Mouse (Mus musculus): ENCODE measurements around the gene Gid4. TPM values are rescaled to one million over a fixed set of nuclear protein-coding genes. Genes with fewer than 3 reads are reported as not detected.
A peak's percentile ranks its signal among the peaks of the same experiment; 100 is the strongest.

The Gid4 gene
- 10 to 100 TPM; 49.4 TPM for total RNA-seq (2021)
- long read RNA-seq, experiment 1, full-length matches to known transcripts = 61 of 83 reads
- long read RNA-seq, experiment 1, partial matches to known transcripts = 16 of 83 reads
- long read RNA-seq, experiment 1, other reads (novel, unspliced or antisense) = 6 of 83 reads
- long read RNA-seq, experiment 2, full-length matches to known transcripts = 40 of 62 reads
- long read RNA-seq, experiment 2, partial matches to known transcripts = 1 of 62 reads
- long read RNA-seq, experiment 2, other reads (novel, unspliced or antisense) = 21 of 62 reads

DNA sequence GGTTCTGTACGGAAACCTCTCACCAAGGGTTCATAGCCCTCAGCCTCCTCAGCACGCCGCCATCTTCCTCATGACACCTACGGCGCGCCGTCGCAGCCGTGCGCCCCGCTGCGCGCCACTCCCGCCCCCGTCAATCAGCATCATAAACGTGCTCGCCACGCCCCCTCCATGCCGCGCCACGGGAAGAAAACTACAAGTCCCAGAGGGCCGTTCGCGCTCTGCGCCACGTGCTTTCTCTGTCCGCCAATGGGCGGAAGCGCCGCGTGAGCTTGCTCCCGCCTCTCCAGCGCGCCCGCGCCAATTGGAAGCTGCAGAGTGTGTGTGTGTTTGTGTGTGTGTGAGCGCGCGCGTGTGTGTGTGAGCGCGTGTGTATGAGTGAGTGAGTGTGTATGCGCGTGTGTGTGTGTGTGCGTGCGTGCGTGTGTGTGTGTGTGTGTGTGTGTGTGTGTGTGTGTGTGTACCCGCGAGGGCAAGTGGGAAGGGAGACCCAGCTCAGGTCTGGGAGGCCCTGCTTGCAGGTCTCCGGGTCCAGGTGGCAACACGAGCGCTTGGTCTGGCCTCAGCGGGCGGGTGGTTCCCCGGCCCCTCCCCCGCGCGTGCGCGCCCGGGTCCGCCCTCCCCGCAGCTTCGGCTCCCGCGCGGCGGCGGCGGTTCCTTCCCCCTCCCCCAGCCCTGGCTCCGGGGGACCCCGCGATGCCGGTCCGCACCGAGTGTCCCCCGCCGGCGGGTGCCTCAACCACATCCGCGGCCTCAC, at the start of gene Gid4:
Gid4 (plus strand) TSS at position 183 of the 754 bp plus-strand sequence.
- DNase-seq (ENCODE audit: low spot score in 2 of 2) = peak; percentile 98 to 99

DNA sequence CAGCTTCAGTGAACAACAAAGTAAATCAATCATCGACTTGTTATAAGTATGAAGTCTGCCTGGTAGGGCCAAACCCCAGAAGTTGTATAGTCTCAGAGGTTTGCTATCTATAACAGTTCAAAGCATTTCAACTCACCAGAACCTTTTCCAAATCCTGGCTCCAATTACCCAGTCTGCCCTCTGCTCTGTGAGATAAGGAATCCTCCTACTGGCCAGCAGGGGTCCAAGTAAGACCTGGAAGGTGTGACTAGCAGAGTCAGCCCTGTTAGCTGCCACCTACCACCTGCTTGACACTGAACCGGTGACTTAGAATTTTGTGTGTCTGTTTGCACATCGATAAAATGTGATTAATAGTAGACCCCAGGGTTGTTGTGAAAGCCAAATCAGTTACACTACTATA, 49.7 kb upstream of the Gid4 start:
- no peak for DNase-seq (ENCODE audit: low spot score in 2 of 2)

DNA sequence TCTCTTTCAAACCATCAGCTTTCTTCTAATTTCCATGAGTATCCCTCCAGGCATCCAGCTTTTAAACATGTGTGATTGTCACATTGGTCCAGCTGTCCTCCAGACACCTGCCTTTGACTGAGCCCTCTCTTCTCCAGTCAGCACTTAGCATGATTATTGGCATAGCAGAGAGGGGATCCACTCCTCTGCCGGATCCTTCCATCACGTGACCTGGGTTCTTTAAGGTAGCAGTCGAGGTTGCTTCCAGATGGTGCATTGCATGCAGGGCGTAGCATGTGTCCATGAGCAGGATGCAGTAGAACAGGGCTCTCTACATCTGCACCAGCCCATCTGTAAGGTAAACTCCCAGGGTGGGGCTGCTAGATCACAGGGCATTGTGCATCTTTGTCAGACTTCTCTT, 48.0 kb upstream of the Gid4 start:
- DNase-seq (ENCODE audit: low spot score in 2 of 2) = no peak

DNA sequence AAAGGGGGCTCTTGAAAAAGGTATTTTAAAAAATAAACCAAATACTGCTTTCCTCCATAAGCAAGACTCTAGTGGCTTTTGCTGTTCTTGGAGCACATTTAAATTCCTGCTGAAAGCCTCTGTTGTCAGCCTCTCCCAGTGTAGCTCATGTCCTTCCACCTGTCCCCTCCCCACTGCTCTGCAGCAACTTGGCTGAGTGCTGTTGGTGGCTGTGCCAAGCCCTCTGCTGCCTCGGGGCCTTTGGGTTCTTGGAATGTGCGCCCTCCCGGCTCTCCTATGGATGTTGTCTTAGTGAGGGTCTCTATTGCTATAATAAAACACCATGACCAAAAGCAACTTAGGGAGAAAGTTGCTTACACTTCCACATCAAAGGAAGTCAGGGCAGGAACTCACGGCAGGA, 47.5 kb upstream of the Gid4 start:
- no peak for DNase-seq (ENCODE audit: low spot score in 2 of 2)

DNA sequence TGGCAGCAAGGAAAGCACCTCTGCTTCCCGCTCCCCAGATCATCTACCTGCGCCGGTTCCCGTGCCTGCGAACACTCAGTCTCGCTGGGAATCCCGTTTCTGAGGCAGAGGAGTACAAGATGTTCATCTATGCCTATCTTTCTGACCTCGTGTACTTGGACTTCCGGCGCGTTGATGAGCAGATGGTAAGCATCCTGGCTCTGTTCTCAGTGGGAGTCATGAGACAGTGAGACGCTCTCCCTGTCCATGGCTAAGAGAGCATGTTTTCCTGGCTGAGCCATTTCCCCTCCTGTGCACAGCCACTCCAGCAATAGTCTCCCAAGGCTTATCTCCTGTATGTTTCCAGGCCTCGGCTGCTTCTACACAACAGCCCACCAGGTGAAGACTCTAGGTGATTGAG, 46.5 kb upstream of the Gid4 start:
- DNase-seq (ENCODE audit: low spot score in 2 of 2) = no peak

DNA sequence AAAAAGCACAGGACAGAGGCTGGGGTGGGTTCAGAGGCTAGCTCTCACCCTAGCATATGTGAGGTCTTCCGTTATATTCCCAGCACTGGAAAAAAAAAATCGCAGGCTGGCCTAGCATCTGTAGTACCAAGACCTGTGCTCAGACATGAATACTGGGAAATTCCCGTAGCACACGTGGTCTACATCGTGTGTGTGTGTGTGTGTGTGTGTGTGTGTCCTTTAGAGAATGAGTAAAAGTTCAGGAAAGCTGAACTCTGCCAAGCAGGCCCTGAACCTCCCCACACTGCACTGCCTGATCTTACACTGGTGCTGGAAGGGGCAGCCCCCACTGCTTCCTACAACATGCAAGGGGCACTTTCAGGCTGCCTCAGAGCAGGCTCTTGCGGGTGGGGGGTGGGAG, 42.5 kb upstream of the Gid4 start:
- DNase-seq (ENCODE audit: low spot score in 2 of 2) = no peak

DNA sequence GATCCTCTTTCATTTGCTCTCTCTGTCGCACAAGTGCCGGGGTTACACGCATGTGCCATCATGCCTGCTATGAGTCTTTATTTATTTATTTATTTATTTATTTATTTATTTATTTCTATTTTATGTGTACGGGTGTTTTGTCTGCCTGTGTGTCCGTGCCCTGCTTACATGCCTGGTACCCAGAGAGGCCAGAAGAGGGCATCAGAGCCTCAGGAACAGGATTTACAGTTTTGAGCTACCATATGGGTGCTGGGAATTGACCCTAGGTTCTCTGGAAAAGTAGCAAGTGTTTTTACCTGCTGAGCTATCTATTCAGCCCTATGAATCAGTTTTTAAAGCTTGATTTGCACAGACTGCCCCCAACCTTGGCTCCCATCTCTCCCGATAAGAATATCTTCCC, 33.4 kb upstream of the Gid4 start:
- no peak for DNase-seq (ENCODE audit: low spot score in 2 of 2)

DNA sequence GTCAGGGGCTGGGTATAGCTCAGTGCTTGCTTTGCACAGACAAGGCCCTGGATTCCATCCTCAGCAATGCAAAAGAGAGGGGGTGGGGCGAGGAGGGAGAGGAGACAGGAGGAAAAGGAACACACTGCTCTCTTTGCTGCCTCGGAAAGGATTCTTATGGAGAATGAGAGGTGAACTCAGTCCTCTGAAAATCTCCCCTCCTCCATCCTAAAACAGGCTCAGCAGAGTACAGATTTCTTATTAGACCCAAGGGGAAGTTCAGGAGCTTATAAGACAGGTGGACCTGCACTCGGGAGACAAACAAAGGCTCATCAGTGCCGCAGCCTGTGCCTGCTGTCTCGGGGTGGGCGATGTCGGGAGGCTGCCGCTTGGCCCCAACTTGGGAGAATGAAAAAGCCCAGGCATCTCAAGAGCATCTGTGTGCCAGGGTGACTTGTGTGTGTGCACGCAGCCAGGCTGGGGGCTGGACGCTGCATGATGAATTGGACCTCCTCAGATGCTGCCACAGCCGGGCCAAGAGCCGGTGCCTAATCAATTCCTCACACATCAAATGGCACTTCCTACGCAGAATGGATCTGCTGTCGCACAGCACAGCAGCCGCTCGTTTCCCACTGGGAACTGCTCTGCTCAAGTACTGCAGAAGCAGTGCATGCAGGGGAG, 32.1 kb upstream of the Gid4 start:
- peak; percentile 52 to 78 for DNase-seq (ENCODE audit: low spot score in 2 of 2)

DNA sequence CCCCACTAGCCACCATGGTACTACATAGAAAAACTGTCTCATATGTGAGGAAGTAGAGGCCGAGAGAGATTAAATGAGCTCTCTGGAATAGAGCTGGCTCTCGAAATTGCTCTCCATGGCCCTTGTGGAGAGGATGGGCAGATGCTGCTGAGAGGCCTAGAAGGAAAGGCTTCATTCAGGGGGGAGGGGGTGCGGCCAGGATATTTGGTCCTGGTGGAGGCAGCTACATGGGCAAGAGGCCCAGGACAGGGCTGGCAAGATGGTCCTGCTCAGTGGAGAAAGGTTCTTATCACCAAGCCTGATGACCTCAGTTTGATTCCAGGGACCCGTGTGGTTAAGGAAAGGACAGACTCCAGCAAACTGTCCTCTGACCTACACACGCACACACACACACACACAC, 31.0 kb upstream of the Gid4 start:
- DNase-seq (ENCODE audit: low spot score in 2 of 2) = no peak

DNA sequence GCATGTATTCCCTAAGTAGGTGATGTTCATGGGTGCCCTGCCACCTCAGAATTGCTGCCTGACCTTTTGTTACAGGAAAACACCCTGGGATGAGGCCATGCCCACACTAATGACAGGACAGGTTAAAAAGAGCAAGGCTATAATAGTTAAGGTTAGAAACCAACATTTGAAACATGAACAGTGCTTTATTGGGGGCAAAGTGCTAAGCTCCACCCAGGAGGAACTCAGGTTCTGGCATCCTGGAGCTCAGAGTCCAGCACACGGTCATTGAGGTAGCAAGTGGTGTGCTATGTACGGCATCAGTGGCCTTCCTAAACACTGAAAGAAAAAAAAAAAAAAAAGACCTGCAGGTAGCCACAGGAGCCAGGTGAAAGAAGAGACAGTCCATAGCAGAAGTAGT, 29.0 kb upstream of the Gid4 start:
- DNase-seq (ENCODE audit: low spot score in 2 of 2) = no peak

DNA sequence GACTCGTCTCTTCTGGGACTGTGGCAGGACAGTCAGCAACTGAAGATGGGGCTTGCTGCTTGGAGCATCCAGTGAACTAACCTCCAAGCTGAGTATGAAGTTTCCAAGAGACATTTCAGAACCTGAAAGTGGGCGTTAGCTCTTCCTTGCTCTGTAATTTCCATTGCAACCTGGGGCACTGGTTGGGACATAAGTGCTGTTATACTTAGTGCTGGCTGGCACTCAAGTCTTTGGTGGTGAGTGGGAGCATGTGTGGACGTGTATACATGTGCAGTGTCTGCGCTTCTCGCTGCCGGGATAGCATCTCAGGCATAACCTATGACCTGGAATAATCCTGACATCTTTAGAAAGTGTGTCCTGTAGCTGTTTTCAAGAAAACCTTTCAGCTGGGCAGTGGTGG, 25.6 kb upstream of the Gid4 start:
- peak in 1 of 2 experiments; percentile 18 for DNase-seq (ENCODE audit: low spot score in 2 of 2)

DNA sequence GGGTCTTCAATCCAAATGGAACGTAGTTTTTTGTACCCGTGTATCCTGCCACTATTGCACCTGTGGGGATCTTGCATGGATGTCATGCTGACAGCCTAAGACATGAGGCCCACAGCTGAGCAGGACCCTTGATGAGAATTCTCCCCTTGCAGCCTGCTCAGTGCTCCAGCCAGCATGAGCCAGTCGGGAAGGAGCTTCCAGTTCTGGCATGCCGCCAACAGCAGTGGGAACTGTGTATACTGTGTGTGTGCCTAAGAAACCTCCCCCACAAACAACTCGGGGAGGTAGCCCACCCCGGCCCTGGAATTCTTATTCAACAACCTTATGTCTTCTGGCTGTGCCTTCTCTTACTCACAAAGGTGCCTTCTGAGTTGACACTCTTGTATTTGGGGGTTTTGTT, 20.4 kb upstream of the Gid4 start:
- peak in 1 of 2 experiments; percentile 22 for DNase-seq (ENCODE audit: low spot score in 2 of 2)

DNA sequence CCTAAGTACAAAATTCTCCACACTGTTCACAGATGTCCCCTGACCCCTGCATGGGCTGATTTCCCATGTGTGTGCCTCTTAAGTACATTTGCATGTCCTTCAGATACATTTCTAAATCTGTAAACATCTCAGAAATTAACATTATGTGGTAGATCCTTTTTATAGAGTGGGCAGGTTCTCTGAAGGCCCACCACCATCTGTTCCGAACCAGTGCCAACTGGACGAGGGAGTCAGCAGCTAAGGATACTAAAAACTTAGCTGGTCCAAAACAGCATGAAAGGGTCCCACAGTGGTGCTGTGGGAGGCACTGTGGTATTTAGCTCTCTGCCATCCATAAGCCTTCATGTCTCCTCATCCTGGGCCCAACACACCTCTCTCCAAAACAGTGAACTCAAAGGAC, 19.8 kb upstream of the Gid4 start:
- DNase-seq (ENCODE audit: low spot score in 2 of 2) = peak; percentile 69 to 79

DNA sequence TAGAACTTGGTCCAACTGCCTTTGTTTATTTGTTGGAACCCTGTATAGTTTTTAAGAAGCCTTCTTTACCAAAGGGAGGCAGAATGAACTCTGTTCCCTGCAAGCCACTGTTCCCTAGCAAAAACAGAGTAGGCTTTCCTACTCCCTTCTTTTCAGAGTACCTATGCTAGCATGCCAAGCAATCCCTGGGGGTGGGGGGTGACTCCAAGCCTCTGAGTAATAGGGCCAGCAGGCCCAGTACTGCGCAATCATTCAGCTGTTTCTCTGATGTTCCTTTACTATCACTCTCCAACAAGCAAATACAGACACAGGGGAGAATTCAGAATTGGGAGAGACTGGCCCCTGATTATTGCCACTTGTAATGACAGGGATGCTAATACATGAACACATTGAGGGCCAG, 10.3 kb upstream of the Gid4 start:
- no peak for DNase-seq (ENCODE audit: low spot score in 2 of 2)

DNA sequence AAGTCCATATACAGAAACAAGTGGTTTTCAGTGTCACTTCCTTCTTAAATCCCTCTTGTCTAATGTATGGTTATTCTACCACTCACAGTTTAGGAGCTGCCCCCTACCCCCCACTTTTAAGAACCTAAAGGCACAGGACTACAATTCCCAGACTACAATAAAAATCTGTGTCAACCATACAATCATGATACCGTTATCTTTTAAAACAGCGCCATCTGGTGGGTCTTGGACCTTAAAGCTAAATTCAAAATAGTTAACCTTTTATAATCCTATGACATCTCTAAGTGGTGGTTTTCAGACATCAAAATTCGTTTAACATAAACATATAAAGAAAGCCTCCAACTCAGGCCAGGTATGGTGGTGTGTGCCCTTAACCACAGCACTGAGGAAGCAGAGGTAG, 4.8 kb upstream of the Gid4 start:
- DNase-seq (ENCODE audit: low spot score in 2 of 2) = peak; percentile 43 to 79

DNA sequence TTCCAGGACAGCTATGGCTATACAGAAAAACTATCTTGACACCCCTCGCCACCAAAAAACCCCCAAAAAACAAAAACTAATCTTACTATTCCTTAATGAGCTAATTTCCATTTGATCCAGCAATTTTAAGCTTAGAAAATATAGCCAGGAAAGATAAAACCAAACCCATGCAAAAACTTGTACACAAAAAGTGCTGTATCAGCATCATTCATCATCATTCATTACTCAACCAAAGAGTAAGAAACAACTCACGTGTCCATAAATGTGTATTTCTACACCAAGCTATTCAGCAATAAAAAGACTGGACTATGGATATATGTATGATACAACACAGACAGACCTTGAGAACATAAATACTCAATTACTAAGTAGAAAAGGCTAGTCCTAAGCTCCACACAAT, 4.0 kb upstream of the Gid4 start:
- no peak for DNase-seq (ENCODE audit: low spot score in 2 of 2)

DNA sequence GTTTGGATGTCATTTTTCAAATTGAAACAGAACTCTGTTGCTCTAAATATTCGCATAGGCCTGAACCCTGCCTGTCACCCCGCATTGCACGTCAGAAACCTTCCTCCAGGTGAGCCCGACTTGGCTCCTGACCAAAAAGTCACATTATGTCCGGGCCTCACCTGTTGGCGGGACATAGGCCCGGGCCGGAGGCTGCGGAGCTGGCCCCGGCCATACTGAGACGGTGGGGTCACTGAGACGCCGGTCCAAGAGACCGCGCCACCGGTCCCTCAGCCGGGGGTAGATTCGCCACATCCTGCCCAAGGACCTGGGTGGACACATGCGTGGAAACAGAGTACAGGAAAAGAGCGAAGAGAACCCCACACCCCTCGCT, 369 bp upstream of the Gid4 start:
- DNase-seq (ENCODE audit: low spot score in 2 of 2) = no peak

DNA sequence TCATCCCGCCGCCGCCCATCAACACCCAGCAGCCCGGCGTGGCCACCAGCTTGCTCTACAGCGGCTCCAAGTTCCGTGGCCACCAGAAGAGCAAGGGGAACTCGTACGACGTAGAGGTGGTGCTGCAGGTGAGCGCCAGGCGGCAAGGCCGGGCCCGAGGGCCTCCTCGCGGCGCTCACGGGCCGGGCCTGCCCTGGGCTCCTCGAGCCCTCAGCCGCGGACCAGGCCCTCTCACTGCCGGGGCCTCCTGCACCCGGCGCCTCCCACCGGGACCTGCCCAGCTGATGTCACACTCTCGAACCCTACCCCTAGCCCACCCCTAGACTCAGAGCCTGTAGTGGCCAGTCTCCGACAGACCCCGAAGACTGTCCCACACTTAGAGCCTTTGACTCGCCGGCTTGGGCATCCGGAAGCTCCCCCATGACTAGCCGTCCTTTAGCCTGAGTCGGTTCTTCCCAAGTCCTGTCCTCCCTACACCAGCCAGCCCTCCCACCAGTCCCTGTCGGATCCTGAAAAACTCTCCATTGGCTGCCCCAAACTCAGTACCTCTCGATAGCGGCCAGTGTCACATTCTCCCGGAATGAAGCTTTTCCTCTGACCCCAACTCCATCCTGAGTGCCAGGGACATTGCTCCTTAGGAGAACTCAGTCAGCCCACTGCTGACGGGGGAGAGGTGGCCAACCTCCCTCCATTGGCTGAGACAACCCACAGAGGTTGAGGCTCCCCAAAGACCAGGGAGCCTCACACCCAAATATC, 950 bp downstream of the Gid4 start, which contains the start of gene Atpaf2:
Atpaf2 (minus strand) TSS at position 741 of the 756 bp plus-strand sequence.
- no peak for DNase-seq (ENCODE audit: low spot score in 2 of 2)

DNA sequence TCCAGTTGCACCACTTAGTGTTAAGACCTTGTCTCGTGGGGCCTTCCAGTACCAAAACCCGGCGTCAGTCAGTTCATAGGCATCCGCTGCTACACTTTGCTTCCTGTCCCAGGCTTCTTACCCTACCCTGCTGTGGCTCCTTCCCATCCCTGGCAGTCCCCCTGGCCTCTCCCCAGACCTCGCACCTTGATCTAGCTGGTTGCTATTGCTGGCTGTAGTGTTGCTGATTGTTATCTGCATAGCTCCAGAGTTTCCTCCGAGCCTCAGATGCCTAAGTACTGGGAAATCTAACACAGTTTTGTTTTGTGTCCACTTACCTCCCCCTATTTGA, 1.5 kb downstream of the Gid4 start:
- no peak for DNase-seq (ENCODE audit: low spot score in 2 of 2)

DNA sequence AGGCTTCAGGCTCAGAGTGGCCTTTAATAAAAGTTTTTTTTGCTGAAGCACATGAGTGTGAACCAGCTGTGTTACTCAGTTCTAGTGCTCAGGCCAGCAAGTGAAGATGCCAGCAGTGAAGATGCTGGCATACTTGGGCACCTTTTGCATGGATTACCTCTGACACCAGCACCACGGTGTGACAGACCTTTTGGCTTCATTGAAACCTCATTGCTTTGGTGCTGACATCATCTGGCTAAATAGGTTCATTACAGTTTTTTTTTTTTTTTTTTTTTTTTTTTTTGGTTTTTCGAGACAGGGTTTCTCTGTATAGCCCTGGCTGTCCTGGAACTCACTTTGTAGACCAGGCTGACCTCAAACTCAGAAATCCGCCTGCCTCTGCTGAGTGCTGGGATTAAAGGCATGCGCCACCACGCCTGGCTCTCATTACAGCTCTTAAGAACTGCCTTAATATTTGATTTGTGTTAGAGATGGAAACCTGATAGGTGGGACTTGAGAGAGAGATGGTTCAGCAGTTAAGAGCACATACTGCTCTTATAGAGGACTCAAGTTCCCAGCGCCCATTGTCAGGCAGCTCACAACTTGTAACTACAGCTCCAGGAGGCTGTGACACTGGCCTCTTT, 5.2 kb downstream of the Gid4 start:
- no peak for DNase-seq (ENCODE audit: low spot score in 2 of 2)

DNA sequence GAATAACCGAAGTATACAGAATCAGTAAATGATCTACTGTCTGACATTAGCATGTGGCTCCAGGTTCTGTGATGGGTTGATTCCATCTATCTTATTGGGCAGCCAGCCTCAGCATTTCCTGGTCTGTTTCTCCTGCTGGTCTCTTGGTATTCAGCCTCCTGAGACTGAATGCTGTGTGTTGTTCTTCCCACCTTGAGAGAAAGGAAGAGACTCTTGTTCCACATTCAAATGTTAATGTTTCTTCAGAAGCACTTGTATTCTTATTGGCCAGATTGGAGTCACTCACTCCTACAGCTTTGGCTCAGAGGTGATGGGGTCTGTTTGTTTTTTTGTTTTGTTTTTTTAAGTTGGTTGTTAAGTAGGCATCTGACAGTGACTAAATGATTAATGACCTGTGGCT, 6.1 kb downstream of the Gid4 start:
- DNase-seq (ENCODE audit: low spot score in 2 of 2) = no peak
